Mouse (Mus musculus) neural tube, embryonic 10.5 days (tissue): ENCODE data around the gene Cytip.

Experiments used
- DNase-seq: peaks from one replicate; pipeline ENCODE4 v3.0.0-alpha.2; 2017; ENCODE audit warnings: low spot score; ENCODE audit errors: extremely low spot score

The Cytip gene

GRCm38 (mm10) chr2:58195346-58195745, at the start of gene Cytip:
TSS of gene Cytip (minus strand) at chr2:58195532.
- no peak for DNase-seq

- DNase-seq, result no peak
Measured at GRCm38 (mm10) chr2:58240639-58241038, 45.3 kb upstream of the Cytip start.

- no peak for DNase-seq
Measured at GRCm38 (mm10) chr2:58237487-58237886, 42.2 kb upstream of the Cytip start.

- peak; percentile 29 for DNase-seq
Measured at GRCm38 (mm10) chr2:58199442-58199841, 4.1 kb upstream of the Cytip start.

DNA sequence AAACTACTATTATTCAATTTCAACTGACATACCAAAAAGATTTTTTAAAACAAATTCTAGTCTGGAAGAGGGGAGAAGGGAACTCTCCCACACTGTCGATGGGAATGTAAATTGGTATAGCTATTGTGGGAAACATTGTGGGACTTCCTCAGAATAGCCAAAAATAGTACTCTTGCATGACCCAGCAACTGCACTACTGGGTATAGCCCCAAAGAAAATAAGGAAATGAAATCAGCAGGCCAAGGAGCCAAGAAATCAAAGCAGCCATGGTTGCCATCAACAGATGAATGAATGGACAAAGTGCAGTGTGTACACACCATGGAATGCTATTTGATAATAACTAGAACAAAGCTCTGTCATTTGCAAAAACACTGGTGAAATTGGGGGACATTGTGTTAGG, 1.5 kb upstream of the Cytip start:
- DNase-seq, result no peak

DNA sequence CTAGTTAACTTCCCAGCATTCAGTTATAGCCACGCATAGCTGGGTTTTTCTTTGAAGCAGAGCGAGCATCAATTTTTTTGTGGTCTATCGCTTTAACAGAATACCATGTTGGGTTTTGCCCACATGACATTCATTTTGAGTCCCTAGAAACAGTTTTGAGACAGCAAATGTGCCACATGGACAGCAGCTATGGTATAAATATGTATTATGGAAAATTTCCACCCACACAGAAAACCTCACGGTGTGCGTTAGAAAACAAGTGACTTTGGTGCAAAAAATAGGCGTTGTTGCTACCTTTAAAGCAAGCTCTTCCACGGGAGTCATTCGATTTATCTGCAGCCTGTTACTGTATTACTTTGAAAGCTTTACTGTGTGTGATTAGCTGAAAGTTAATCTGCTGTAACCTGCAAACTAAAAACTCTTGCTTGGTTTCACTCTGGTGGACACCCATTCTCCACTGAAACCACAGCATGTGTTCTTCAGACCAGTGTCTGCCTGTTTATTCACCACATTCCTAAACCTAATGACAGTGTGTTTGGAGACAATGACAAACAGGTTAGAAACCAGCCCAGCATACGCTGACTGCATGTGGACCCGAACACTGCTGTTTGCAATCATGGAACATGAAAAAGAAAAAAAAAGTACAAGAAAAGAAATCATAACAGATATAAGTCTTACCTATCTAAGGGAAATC, 763 bp downstream of the Cytip start:
- DNase-seq, result no peak

- no peak for DNase-seq
Measured at GRCm38 (mm10) chr2:58192160-58192559, 3.2 kb downstream of the Cytip start.

GRCm38 (mm10) chr2:58189501-58189900, 5.8 kb downstream of the Cytip start:
- DNase-seq, result no peak

DNA sequence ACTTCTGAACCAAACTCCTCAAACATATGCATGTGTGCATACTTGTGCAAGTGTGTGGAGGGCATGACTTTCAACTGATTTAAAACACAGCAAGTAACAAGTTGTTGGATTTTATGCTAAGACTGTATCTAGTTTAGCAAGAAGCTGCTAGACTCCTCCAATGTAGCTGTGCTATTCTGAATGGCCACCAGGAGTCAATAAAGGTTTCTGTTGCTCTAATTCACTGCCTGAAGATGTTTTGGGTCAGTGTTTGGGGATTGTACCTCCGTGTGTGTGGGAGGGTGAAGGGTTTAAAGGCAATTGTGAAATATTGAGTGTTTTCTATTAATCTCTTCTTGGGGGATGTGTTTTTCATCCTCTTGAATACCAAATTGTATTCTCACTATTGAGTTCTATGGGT, 6.4 kb downstream of the Cytip start:
- no peak for DNase-seq

- DNase-seq, result no peak
Measured at GRCm38 (mm10) chr2:58187310-58188051, 7.9 kb downstream of the Cytip start.

DNA sequence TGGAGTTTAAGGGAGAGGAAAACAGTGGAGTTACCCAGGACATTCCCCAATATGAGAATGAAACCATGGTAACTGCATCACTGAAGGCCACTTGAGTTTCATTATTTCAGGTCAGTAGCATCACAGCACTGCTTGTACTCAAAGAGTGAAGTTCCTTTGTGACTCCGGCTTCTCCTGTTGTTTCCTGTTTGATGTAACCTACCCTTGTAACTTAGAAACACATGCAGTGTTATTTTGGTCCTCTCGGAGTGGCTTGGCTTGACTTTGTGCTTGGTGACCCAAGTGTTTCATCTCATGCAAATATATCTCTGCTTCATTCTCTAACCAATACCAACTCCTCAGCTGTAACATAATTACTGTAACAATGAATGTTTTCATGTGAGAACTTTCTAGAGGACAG, 11.1 kb downstream of the Cytip start:
- DNase-seq, result no peak

DNA sequence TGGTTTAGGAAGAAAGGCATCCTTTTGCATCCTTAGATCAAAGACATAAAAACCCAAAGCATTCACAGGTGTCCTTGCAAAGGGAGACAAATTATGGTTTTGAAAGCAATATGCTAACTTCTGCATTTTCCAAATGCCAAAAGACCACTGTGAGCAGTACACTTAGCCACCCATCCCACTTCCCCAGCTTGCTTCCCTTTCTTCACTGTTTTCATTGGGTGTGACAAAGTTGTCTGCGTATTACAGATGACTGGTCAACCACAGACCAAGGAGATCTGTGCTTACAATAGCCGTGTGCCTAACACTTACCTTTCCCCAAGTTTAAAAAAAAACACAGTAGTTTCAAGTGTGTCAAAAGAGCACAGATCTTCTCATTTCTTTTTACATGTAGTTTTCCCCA, 11.7 kb downstream of the Cytip start:
- no peak for DNase-seq

DNA sequence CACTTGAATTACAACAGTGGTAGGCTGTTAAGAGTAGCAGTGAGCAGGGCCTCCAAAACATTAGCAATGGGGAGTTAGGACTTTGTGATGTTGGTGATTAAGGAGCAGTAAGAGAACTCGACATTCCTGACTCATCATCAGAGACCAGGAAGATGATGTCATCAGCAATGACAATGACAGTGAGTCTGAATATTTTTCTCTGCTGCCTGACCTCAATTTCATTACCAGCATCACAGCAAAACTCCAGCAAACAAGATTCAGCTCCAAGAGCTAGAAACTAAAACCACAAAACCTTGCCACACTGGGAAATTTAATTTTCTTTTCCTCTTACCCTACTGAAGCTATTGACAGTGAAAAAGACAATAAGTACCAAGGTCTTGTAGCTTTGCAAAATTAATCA, 14.6 kb downstream of the Cytip start:
- no peak for DNase-seq

DNA sequence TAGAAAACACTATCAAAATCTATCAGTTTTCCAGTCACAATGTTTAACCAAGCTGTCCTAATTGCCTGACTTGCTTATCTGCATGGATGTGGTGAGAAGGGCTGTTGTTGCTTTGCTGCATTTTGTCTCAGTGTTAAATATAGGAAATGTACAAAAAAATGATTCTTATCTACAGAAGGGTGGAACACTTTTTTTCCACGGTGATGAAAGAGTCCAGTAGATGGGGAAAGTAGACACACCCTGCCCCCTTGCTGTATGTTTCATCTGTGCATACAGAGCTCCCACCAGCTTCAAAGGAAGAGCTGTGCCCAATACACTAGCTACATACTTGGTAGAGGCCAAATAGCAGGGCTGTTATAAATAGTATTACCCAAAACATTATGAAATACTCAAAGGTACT, 16.3 kb downstream of the Cytip start:
- DNase-seq, result no peak

- no peak for DNase-seq
Measured at GRCm38 (mm10) chr2:58175392-58176291, 19.7 kb downstream of the Cytip start.

DNA sequence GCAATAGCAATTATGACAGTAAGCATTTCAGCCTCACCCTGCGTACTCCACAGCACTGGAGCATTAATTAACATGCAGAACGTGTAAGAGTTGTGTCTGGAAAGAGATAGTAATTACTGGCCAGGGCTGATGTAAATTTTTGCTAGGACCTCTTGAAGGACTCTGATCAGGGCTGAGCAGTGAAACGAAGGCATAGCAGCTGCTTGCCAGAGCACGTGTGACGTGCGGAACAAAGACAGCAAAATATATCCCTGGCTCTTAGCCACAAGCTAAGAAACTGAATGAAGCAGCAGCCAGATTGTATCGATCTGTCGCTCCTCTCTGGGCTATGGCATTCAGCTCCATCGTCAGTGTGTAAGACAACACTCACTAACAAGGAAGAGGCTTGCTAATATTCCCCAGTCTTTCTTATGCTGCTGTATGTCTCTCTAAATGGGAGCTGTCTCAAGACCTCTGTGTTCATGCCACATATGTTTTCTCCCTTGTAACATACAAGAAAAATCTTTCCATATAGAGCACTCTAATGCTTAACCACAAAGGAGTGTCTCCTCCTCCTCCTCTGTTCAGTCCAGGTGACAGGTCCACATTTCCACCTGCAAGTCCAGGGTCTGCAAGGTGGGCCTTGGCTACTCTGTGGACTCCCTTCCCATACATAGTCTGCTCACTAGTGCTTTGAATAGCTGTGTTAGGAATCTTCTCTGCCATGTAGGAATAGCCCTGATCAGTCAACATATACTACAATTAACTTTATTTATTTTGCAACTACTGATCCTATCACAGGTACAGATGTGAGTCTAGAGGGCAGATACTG, 20.7 kb downstream of the Cytip start:
- DNase-seq, result no peak

- DNase-seq, result no peak
Measured at GRCm38 (mm10) chr2:58172963-58173362, 22.4 kb downstream of the Cytip start.

GRCm38 (mm10) chr2:58169173-58169572, 26.2 kb downstream of the Cytip start:
- DNase-seq, result no peak

GRCm38 (mm10) chr2:58167654-58168053, 27.7 kb downstream of the Cytip start:
- DNase-seq, result no peak

- no peak for DNase-seq
Measured at GRCm38 (mm10) chr2:58166764-58167163, 28.6 kb downstream of the Cytip start.
